Mouse (Mus musculus) cortical plate, adult 2 months (tissue): ENCODE measurements around the gene Mroh3.

Experiments
- CTCF ChIP-seq: fragments of 200-500 bp; IDR thresholded peaks from 2 replicates; pipeline ENCODE4 v1.5.1; 2011; ENCODE audit warnings: mild to moderate bottlenecking, control low read depth, low read length; ENCODE audit not compliant: insufficient read depth; ENCODE audit errors: extremely low read depth
- POLR2A ChIP-seq: fragments of 200-500 bp; IDR thresholded peaks from 2 replicates; pipeline ENCODE4 v1.6.1; 2011; ENCODE audit warnings: mild to moderate bottlenecking, low read length, control low read depth; ENCODE audit not compliant: insufficient read depth; ENCODE audit errors: extremely low read depth

- TF ChIP-seq CTCF (no peak), POLR2A (no peak)
Observed at GRCm38 (mm10) chr1:136244469-136244868, 31.8 kb upstream of the Mroh3 start.
